Mouse (Mus musculus) naive thymus-derived CD4-positive, alpha-beta T cell, adult 2 months (primary cell): ENCODE results near the gene Gm20388.

Experiments used
- DNase-seq: peaks from one replicate; pipeline ENCODE4 v3.0.0-alpha.2; 2011; ENCODE audit warnings: low read depth

Gm20388 gene

GRCm38 (mm10) chr8:122282035-122282358 lies 2371.4 kb downstream of the Gm20388 start, which contains the start of gene Zfpm1:
Gene Zfpm1 (plus strand): TSS chr8:122282141.
- DNase-seq = no peak

- peak; percentile 65 for DNase-seq
Measured at GRCm38 (mm10) chr8:122282501-122283355, 2372.1 kb downstream of the Gm20388 start.

DNA sequence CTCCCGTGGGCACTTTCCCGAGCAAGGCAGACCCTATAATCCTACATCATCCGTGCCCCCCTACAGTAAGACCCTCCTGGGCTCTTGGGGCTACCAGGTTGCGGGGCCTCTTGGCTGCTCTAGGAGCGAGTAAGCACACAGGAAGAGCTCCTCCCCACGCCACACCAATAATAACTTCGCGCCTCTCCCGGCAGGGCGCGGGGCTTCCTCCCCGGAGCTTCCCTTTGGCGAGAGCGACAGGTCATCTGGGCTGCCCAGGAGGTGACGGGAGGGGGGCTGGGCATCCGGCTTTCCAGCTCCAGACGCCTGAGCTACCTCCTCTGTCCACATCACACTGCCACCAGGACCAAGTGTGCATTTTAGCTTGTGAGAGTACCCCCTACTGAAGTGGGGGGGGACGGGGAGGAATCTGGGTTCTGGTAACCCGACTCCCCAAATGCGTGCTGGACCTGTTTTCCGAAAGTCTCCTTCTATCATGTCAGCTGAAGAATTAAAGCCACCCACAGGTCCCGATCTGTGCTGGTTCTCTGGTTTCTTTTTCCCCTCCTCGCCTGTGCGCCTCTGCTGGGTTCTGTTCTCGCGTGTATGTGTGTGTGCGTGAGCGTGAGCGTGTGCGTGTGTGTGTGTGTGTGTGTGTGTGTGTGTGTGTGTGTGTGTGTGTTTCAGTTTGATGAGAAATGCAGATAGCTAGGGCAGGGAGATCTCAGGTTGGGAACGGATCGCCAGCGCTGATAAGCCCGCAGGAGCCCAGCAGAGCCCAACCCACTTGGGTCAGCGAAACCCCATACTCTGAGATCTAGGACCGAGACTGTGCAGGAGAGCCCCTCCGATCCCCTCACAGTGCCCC lies 2372.9 kb downstream of the Gm20388 start:
- peak; percentile 71 for DNase-seq

DNA sequence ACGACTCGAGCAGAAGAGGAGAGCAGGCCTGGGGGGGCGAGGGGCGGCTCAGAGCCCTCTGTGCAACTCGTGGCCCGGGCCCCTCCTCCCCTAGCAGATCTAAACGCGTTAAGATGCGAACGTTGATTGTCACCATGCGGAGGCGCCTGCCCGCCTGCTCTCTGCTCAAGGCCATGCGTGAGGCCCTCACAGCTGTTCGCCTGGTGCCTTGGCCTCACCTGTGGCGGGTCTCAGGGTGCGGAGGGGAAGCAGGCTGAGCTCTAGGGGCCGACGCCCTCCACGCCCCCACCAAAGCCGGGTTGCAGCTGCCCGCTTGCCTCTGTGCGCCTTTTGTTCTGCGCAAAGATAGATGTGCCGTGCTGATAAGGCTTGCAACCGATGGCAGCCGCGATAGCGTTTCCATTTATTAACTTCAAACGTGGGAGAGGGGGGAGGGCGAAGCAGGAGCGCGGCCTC lies 2373.6 kb downstream of the Gm20388 start:
- peak; percentile 84 for DNase-seq

- peak; percentile 77 for DNase-seq
Measured at GRCm38 (mm10) chr8:122284659-122285261, 2374.1 kb downstream of the Gm20388 start.

- DNase-seq = peak; percentile 36
Measured at GRCm38 (mm10) chr8:122285727-122286126, 2375.1 kb downstream of the Gm20388 start.

DNA sequence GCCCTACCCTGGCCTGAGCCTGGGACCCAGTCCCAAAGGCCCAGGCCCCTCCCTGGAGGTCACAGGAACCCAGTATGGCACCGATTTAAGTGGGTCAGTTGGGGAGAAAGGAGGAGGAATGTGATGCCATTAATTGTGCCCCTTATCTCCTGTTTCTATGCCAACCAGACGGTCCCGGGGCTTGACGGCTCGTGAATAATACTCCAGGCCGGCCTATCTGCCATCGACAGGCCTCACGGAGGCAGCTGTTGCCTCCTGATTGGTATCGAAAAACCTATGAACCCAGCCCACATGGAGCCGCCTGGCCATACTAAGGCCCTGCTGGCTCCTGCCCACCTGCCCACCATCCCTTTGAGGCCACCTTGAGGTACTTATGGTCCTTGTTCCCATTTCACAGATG lies 2376.3 kb downstream of the Gm20388 start:
- DNase-seq = no peak

DNA sequence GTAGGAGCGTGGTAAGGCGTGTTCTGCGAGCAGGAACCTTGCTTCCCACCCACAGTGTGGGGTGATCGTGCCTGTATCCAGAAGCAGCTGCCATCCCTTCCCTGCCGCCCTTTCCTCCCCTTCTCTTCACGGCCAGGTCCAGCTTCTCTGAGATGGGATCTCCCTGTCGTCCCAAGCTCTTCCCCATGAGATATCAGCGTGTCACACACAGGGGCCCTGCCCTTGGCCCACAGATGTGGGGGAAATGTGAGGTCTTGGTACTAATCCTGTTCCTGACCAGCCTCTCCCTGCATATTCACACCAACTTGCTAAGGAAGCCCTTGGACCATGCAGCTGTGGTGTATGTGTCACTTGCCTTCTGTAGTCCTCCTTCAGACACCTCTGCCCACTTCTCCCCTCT lies 2377.1 kb downstream of the Gm20388 start:
- no peak for DNase-seq

GRCm38 (mm10) chr8:122288344-122288743 lies 2377.7 kb downstream of the Gm20388 start:
- no peak for DNase-seq

DNA sequence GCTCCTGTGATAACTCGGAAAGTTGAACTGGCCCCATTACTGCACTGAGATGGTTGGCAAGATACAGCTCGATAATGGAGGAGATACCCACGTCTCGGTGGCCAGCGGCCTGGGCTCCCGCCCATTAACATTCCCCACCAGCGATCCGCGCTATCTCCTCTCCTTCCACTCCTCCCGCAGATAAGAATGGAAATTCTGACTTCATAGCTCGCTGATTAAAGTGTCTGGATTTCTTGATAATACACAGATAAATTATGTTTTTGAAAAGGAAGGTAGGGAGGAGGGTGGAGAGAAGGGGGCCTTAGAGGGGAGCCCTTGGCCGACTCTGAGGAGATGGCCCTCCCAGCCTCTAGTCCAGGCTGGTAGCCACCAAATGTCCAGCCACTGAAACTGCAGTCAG lies 2380.4 kb downstream of the Gm20388 start:
- no peak for DNase-seq

DNA sequence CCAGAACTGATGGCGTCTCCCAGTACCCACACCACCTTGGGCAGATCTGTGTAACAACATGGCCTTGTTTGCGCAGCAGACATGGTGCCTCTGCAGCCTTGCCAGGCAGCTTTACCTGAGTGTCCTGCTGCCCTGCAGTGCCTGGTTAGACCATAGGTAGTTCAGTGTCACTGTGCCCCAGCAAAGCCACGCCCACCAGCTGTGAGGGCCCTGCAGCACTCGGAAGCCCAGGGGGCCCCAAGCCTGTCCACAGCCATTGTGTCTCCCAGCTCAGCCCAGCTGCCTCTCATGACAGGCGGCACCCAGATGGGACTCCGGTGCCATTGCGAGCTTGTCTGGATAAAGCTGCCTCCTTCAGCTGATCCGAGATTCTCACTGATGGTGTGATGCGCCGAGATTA lies 2380.9 kb downstream of the Gm20388 start:
- DNase-seq = no peak

DNA sequence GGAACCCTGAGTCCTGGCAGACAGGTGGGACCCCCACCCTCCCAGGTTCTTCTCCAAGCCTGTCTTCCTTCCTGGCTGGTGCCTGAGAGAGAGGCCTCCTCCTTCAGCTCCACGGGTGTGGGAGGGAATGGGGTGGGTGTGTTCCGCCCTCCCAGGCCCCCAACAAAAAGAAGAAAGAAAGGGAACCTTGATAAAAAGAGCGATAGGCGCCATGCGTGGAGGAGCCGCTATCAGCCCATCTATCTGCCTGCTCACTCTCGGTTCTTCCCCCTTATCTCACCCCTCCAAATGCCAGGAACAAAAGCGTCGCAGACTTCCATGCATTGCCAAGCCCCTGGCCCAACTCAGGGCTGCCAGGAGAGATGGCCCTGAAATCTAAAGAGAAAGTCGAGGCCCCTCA lies 2382.8 kb downstream of the Gm20388 start:
- no peak for DNase-seq

DNA sequence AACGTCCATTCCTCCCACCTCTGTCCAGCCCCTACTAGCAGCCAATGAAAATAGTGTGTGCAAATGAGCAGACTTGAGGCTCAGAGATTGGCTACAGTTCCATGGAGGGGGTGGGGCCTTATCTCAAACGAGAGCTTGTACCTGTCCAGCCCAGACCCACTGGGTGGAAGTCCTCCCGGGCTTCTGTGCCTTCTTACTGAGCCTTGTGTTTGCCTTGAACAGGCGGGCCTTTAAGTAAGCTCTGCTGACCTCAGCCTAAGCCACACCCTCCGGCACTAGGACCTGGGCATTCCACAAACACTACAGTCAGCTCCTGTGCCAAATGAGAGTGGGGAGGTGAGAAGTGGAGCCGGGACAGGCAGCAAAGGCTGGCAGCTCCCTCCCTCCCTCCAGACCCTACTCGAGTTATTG lies 2383.6 kb downstream of the Gm20388 start:
- DNase-seq = no peak

DNA sequence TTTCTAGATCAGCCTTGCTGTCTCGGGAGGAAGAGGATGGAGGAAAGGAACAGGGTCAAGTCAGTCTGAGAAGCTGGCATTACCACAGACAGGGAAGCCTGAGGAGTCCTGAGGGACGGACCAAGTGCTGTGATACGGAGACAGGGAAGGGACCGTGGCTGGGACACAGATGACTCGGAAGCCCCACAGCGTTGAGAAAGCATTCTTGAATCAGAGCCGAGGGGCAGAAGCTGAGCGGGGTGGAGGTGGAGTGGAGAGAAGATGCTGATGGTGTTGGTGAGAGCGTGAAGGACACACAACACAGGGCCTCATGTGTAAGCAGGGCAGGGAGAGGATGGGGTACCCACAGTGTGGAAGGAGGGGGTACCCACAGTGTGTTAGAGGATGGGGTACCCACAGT lies 2384.7 kb downstream of the Gm20388 start:
- DNase-seq = no peak

DNA sequence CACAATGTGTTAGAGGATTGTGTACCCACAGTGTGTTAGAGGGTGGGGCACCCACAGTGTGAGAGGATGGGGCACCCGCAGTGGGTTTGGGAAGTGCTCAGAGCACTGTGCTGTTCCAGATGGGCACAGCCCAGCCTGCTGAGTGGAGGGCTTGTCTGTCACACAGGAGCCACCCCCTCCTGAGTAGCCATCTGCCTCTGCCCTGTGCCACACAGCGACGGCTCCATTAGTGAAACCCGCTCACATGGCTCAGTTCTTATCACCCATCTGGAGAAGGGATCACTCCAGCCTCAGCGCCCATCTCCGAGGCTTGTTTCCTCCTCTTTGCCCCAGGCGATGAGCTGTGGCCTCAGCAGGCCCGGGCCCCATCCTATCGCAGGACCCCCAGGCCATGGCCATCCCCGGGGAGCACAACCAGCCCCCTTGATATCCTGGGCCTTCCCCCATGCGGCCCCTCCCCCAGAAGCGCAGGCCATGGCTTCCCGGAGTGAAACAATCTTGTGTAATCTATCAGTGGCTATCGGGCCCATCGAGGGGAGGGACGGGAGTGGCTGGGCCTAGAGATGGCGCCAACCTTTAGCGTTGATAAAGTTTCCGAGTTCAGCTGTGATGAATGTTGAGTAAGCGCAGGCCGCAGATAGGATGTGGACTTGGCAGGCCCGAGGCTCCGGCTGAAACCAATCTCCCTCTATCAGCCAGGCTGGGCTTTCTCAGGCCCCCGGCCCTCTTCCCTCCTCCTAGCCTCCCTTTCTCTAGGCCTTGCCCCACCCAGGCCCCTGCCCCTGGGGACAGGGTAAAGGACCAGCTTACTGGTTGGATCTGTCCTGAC lies 2385.7 kb downstream of the Gm20388 start:
- no peak for DNase-seq

DNA sequence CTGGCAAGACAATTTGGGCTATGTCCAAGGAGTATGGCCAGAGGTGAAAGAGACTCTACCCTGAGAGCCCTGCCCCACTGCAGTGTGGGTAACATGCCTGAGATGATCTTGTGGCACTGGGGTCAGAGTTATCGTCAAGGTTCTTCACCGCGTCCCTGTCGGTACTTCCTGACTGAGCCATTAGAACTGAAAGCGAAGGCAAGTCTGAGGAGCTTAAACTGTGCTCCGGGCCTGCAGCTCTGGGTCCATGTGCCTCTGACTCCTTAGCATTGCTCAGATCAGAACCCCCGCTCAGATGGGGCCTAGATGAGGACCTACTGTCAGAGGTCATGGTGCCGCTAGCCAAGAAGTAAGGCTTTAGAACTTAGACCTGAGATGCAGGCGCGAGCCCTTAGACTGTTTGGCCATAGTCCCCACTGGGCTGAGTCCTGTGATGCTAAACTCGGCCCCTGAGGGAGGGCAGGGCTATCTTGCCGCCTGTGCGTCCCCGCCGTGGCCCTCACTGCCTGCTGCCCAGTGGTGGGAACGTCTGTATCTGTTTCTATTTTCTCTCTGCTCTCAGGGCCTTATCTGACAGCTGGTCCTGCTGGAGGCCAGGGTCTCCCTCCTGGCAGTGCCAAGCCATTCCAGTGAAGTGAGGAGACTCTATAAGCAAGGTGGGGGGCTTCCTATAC lies 2389.1 kb downstream of the Gm20388 start:
- DNase-seq = no peak

DNA sequence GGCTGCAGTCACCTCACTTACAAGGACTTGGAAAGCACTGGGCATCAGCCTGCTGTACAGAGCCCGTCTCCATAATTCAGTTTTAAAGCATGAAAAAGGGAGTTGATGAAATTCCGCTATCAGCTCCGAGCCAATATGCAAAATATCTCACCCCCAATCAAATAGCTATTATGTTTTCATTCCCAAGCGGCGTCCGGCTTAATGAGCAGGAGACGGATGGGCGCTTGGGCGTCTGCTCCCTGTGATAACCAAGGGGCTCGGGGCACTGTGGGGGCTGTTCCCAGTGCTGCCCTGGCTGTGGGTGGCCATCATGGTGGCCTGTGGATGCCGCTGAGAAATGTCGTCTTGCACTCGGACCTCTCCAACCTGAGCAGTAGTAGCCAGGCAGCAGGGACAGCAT lies 2390.4 kb downstream of the Gm20388 start:
- DNase-seq = no peak

DNA sequence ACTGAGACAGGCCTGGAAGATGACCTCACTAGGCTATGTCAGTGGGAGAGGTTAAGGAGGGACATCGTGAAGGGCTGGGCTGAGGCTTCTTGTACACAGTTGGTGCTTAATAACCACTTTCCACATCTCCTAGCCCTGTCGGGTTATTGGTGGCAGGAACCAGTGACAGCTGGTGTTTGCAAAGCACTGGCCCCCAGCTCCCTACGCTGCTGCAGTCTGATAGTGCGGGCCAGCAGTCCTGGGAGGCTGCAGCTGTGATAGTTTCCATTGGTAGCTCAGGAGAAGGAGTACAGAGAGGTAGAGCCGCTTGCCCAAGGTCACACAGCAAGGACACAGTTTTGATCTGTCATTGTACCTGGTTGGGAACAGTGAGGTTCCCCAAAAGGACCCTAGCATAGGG lies 2391.2 kb downstream of the Gm20388 start:
- DNase-seq = no peak

- no peak for DNase-seq
Measured at GRCm38 (mm10) chr8:122303451-122303850, 2392.8 kb downstream of the Gm20388 start.

GRCm38 (mm10) chr8:122304058-122304457 lies 2393.4 kb downstream of the Gm20388 start:
- peak; percentile 26 for DNase-seq
